Mouse (Mus musculus) forebrain, embryonic 13.5 days (tissue): ENCODE results near the gene Ncoa4. TPM values are rescaled to one million over a fixed set of nuclear protein-coding genes. Genes with fewer than 3 reads are reported as not detected.
A peak's percentile ranks its signal among the peaks of the same experiment; 100 is the strongest.
"Not testable (repeated sequence)": the region's sequence is repeated elsewhere in the genome, so short reads cannot be mapped to it uniquely, and the experiment has no call there.

Source experiments
- ATAC-seq: fragments of 200-750 bp; cut with Nextera tagmentation; 2 replicates; pipeline ENCODE4 v1.8.0; 2017
- H3K27ac ChIP-seq: fragments of 300-500 bp; sonication (generic); 2 replicates; pipeline ENCODE4 v1.5.1; 2015; ENCODE audit warnings: inconsistent platforms, mild to moderate bottlenecking, moderate library complexity
- H3K27me3 ChIP-seq: fragments of 300-500 bp; sonication (generic); 2 replicates; pipeline ENCODE4 v1.6.1; 2015; ENCODE audit warnings: mild to moderate bottlenecking, inconsistent platforms
- H3K36me3 ChIP-seq: fragments of 300-500 bp; sonication (generic); 2 replicates; pipeline ENCODE4 v1.6.1; 2015; ENCODE audit warnings: mild to moderate bottlenecking, inconsistent platforms; ENCODE audit not compliant: poor library complexity, severe bottlenecking
- H3K4me1 ChIP-seq: fragments of 300-500 bp; sonication (generic); 2 replicates; pipeline ENCODE4 v1.6.1; 2015; ENCODE audit warnings: inconsistent platforms
- H3K4me2 ChIP-seq: fragments of 300-500 bp; sonication (generic); 2 replicates; pipeline ENCODE4 v1.6.1; 2015; ENCODE audit warnings: inconsistent platforms, mild to moderate bottlenecking, moderate library complexity
- H3K4me3 ChIP-seq: fragments of 300-500 bp; sonication (generic); 2 replicates; pipeline ENCODE4 v1.5.1; 2015; ENCODE audit warnings: mild to moderate bottlenecking, inconsistent platforms
- H3K9ac ChIP-seq: fragments of 300-500 bp; sonication (generic); 2 replicates; pipeline ENCODE4 v1.6.1; 2015; ENCODE audit warnings: mild to moderate bottlenecking, inconsistent platforms
- H3K9me3 ChIP-seq: fragments of 300-500 bp; sonication (generic); replicated peaks from 2 replicates; pipeline ENCODE4 v1.6.1; 2016; ENCODE audit warnings: inconsistent platforms
- WGBS: fragments of 180-500 bp; shearing (Covaris S2); methylation state at CpG from one replicate; pipeline ENCODE4 v1.1.7; 2015; 5-methylcytosine and 5-hydroxymethylcytosine counted together
- polyA plus RNA-seq: library from polyadenylated mRNA; unstranded; fragments of >200 nt; fragmentation: Nextera tagmentation; extraction: Ambion mirVana; gene quantifications from 2 replicates; pipeline ENCODE4 v1.2.1, GENCODE M21; 2015

Gene Ncoa4
- polyA plus RNA-seq, 1 experiment from 2014 or later = 81.6 TPM

DNA sequence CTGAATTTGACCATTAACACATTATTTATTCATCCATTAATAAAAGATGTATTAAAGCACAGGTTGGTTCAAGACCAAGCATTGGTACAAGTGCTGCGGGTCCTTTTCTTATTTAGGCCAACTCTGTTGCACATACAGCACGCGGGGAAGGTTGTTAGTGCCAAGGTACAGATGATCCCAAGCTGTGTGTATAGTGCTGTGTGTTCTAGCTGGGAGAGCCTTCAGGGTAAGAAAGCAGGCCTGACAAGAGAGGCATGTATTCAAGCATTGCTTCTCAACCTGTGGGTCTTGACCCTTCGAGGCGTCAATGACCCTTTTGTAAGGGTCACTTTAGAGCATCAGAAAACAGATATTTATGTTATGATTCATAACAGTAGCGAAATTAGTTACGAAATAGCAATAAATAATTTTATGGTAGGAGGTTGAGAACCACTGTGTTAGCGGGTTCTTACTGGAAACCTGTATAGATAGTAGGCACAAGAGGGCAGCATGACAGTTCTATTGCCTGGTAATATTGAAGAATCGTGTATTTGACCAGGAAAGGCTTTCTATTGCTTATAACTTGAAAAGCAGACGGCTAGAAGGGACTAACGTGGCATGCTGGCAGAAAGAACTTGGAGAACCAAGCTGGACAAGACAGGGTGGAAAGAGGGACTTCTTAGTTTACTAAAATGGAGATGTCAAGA is 3.7 kb downstream of the Ncoa4 start:
- Histone ChIP-seq H3K9me3 (no peaks in the 10 kb centered on the region), H3K4me2 (no peak overlapping the region), H3K9ac (no peak overlapping the region), H3K4me3 (no peak overlapping the region), H3K36me3 (no peaks in the 10 kb centered on the region), H3K27me3 (no peaks in the 10 kb centered on the region), H3K4me1 (peaks cover 33% of the 10 kb centered on the region), H3K27ac (no peak overlapping the region)
- no peak for ATAC-seq
- WGBS = 94% methylated on average over 11 of the region's 11 CpGs

GRCm38 (mm10) chr14:32164173-32165051 is 4.7 kb downstream of the Ncoa4 start:
- Histone ChIP-seq H3K4me1 (peaks cover 33% of the 10 kb centered on the region), H3K27ac (no peak overlapping the region)
- WGBS = 87% methylated on average over 8 of the region's 8 CpGs

GRCm38 (mm10) chr14:32165278-32166061 is 5.8 kb downstream of the Ncoa4 start:
- Histone ChIP-seq H3K4me1 (peaks cover 29% of the 10 kb centered on the region), H3K4me3 (peak overlapping the region; percentile 51), H3K27ac (no peak overlapping the region), H3K9ac (peak overlapping the region; percentile 71), H3K4me2 (peak overlapping the region; percentile 97), H3K36me3 (no peaks in the 10 kb centered on the region), H3K9me3 (no peaks in the 10 kb centered on the region), H3K27me3 (no peaks in the 10 kb centered on the region)
- WGBS = 1% methylated on average over 37 of the region's 42 CpGs
- ATAC-seq = no peak

More at GRCm38 (mm10) chr14:32164173-32165051, 4.7 kb downstream of the Ncoa4 start:
- Histone ChIP-seq H3K4me2 (no peak overlapping the region), H3K4me3 (no peak overlapping the region), H3K36me3 (no peaks in the 10 kb centered on the region), H3K27me3 (no peaks in the 10 kb centered on the region), H3K9ac (no peak overlapping the region), H3K9me3 (no peaks in the 10 kb centered on the region)
- no peak for ATAC-seq

DNA sequence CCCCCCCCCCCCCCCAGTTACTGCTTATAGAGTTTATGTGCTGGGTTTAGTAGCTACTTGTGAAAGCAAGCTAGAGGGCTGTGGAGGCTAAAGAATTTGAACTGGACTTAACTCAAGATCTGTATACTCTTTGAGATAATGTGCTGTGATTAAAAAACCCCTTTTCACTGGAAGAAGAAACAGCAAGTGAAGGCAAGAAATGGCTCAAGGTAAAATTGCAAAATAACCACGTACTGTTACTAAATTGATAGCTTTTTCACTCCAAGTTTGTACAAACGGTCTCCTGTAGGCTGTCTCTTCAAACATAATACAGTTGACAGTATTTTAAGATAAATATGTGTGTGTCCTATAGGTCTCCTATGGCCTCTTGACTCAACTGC is 6.4 kb downstream of the Ncoa4 start:
- Histone ChIP-seq H3K27me3 (no peaks in the 10 kb centered on the region), H3K4me2 (peak overlapping the region; percentile 97), H3K9ac (no peak overlapping the region), H3K36me3 (no peaks in the 10 kb centered on the region), H3K4me1 (peaks cover 24% of the 10 kb centered on the region), H3K9me3 (no peaks in the 10 kb centered on the region), H3K27ac (no peak overlapping the region), H3K4me3 (no peak overlapping the region)
- ATAC-seq = no peak
- 81% methylated on average over 2 of the region's 2 CpGs for WGBS

- ATAC-seq = no peak
- no peak overlapping the region for H3K4me3 ChIP-seq
- no peak overlapping the region for H3K9ac ChIP-seq
- H3K4me2 ChIP-seq = no peak overlapping the region
- H3K27me3 ChIP-seq = no peaks in the 10 kb centered on the region
- H3K9me3 ChIP-seq = no peaks in the 10 kb centered on the region
- H3K4me1 ChIP-seq = peaks cover 16% of the 10 kb centered on the region
- H3K27ac ChIP-seq = no peak overlapping the region
- WGBS = 100% methylated on average over 1 of the region's 1 CpGs
- H3K36me3 ChIP-seq = no peaks in the 10 kb centered on the region
These were observed 7.2 kb downstream of the Ncoa4 start for GRCm38 (mm10) chr14:32166840-32167239.

GRCm38 (mm10) chr14:32167326-32167725 is 7.7 kb downstream of the Ncoa4 start:
- Histone ChIP-seq H3K9me3 (no peaks in the 10 kb centered on the region), H3K9ac (no peak overlapping the region), H3K4me3 (no peak overlapping the region), H3K4me2 (no peak overlapping the region), H3K4me1 (peaks cover 15% of the 10 kb centered on the region), H3K27me3 (no peaks in the 10 kb centered on the region), H3K36me3 (no peaks in the 10 kb centered on the region), H3K27ac (no peak overlapping the region)
- no peak for ATAC-seq
- WGBS = 90% methylated on average over 5 of the region's 5 CpGs

DNA sequence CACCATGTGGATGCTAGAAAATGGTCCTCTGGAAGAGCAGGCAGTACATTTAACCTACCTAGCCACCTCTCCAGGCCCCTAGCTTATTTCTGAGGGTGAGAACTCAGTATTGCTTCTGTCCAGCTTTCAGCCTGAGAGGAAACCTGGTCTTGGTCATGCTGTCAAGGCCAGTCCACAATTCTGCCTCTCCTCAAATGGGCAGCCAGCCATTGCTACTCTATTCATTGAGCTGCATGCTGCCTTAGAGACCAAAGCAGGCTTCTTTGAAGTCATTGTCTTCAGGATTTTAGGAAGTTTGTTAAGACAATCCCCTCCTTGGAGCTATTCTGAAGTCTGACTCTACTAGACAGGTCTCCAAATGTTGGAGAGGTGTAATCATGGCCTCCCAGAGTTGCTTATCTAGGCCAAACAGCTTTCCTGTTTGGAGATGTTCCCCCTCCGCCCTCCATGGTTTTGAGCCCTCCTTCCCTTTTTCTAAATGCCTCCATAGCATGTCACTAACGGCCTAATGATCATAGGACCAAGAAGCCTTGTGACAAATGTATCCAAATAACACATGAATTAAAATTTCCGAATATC is 9.1 kb downstream of the Ncoa4 start:
- H3K27ac ChIP-seq = no peak overlapping the region
- no peak overlapping the region for H3K4me2 ChIP-seq
- WGBS = 78% methylated on average over 3 of the region's 3 CpGs

DNA sequence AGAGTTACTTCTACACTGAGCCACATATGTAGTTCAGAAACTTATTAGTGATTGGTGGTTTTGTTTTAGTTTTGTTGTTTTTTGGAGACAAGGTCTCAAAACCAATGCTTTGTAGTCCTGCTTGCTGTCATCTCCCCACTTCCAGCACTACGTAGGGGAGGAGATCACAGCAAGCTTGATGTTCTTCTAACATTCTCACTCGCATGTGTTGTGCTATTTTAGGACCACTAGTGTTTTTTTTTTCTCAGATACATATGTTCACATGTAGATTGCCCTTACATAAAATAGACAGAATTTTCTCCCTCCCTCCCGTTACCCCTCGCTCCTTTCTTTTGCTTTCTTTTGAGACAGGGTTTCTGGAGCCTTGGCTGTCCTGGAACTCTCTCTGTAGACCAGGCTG is 10.5 kb downstream of the Ncoa4 start:
- H3K36me3 ChIP-seq = peaks cover 18% of the 10 kb centered on the region

More for the DNA sequence above, 9.1 kb downstream of the Ncoa4 start:
- H3K27me3 ChIP-seq = no peaks in the 10 kb centered on the region
- H3K4me3 ChIP-seq = no peak overlapping the region
- no peak overlapping the region for H3K9ac ChIP-seq
- H3K36me3 ChIP-seq = peaks cover 9% of the 10 kb centered on the region
- ATAC-seq = no peak
- H3K4me1 ChIP-seq = peaks cover 15% of the 10 kb centered on the region
- no peaks in the 10 kb centered on the region for H3K9me3 ChIP-seq

DNA sequence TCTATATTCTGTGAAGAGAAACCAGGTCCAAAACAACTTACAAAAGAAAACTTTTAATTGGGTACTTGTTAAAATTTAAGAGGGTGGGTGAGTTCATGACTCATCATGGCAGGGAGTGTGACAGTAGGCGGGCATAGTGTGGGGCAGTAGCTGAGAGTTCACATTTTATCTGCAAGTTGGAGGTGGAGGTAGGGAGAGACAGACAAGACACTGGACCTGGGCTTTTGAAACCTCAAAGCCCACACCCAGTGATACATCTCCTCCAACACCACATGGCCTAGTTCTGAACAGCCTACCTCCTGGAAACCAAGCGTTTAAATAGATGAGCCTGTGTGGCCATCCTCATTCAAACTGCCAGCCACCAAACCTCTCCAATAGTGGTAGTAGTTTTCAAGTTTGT is 15.6 kb downstream of the Ncoa4 start:
- Histone ChIP-seq H3K27ac (no peak overlapping the region), H3K4me3 (no peak overlapping the region), H3K36me3 (peaks cover 38% of the 10 kb centered on the region), H3K9me3 (no peaks in the 10 kb centered on the region), H3K27me3 (no peaks in the 10 kb centered on the region), H3K4me2 (no peak overlapping the region), H3K4me1 (no peaks in the 10 kb centered on the region), H3K9ac (no peak overlapping the region)
- 87% methylated on average over 2 of the region's 2 CpGs for WGBS
- no peak for ATAC-seq

More for the DNA sequence above, 10.5 kb downstream of the Ncoa4 start:
- Histone ChIP-seq H3K9ac (no peak overlapping the region), H3K4me1 (peaks cover 13% of the 10 kb centered on the region), H3K9me3 (no peaks in the 10 kb centered on the region), H3K27me3 (no peaks in the 10 kb centered on the region), H3K4me3 (no peak overlapping the region), H3K27ac (no peak overlapping the region), H3K4me2 (no peak overlapping the region)
- 92% methylated on average over 4 of the region's 4 CpGs for WGBS
- no peak for ATAC-seq

- H3K27ac ChIP-seq, ATAC-seq, H3K4me3 ChIP-seq, H3K27me3 ChIP-seq, H3K4me1 ChIP-seq, H3K4me2 ChIP-seq, H3K9me3 ChIP-seq, H3K9ac ChIP-seq: not testable (repeated sequence)
- 86% methylated on average over 5 of the region's 5 CpGs for WGBS
- peaks cover 47% of the 10 kb centered on the region for H3K36me3 ChIP-seq
These were observed 16.9 kb downstream of the Ncoa4 start for GRCm38 (mm10) chr14:32176590-32176989.

DNA sequence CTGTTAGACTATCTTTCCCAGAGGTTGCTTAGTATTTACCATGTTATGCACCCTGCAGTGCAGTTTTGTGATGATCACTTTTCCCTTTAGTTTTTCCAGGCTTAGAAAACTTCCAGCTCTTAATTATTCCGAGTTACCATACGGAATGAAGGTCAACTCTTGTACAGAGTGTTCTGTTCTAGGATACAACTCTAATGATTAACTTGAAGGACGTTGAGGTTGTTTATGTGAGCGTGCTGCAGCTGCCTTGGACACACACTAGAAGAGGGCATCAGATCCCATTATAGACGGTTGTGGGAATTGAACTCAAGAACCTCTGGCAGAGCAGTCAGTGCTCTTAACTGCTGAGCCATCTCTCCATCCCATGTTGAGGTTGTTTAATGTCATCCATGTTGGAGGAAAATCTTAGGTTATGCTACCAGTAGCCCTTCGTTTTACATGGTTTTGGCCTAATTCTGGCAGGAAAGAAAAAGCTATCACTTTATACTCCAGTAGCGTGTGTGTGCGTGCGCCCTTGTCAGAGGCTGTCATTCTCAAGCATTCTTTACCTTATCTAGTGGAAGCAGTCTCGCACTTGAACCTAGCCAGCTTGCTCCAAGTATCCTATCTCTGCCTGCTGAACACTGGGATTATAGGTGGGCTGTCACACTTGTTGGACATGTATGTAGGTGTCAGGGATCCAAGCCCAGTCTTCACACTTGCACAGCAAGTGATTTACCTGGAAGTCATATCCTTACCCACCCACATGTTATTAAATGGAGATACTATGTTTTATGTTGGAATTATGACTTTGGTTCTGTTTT is 19.9 kb downstream of the Ncoa4 start:
- H3K36me3 ChIP-seq = peaks cover 59% of the 10 kb centered on the region
- H3K4me1 ChIP-seq = no peaks in the 10 kb centered on the region
- no peaks in the 10 kb centered on the region for H3K27me3 ChIP-seq
- H3K27ac ChIP-seq = no peak overlapping the region
- H3K4me3 ChIP-seq = no peak overlapping the region
- no peak for ATAC-seq
- 93% methylated on average over 10 of the region's 10 CpGs for WGBS
- no peak overlapping the region for H3K9ac ChIP-seq
- no peaks in the 10 kb centered on the region for H3K9me3 ChIP-seq
- H3K4me2 ChIP-seq = no peak overlapping the region
